Mouse (Mus musculus): Measurements from ENCODE around the gene Dctd. TPM values are rescaled to one million over a fixed set of nuclear protein-coding genes. Genes with fewer than 3 reads are reported as not detected.

Dctd gene
- 1 to 10 TPM; 7.1 to 7.2 TPM for total RNA-seq (2021)

GRCm38 (mm10) chr8:48098792-48099191 is at the start of gene Dctd:
Dctd (plus strand) TSS chr8:48099092.
- intact Hi-C loops (cut with DNase I) = loop anchor here (5.0 to 10.0 kb wide), 2 partner anchors 124 to 416 kb away; no protein-coding TSS in a partner anchor
- no peak for DNase-seq (ENCODE audit: low spot score in 2 of 2)

- no peak for DNase-seq (ENCODE audit: low spot score in 2 of 2)
- intact Hi-C loops (cut with DNase I) = no loop called here
Measured at GRCm38 (mm10) chr8:48053611-48054010, 45.3 kb upstream of the Dctd start.

GRCm38 (mm10) chr8:48063526-48064072 is 35.3 kb upstream of the Dctd start:
- intact Hi-C loops (cut with DNase I) = no loop called here
- no peak for DNase-seq (ENCODE audit: low spot score in 2 of 2)

- intact Hi-C loops (cut with DNase I) = no loop called here
- DNase-seq (ENCODE audit: low spot score in 2 of 2) = no peak
Measured at GRCm38 (mm10) chr8:48074149-48074548, 24.7 kb upstream of the Dctd start.

- intact Hi-C loops (cut with DNase I) = no loop called here
- no peak for DNase-seq (ENCODE audit: low spot score in 2 of 2)
Measured at GRCm38 (mm10) chr8:48082343-48082742, 16.5 kb upstream of the Dctd start.

- DNase-seq (ENCODE audit: low spot score in 2 of 2) = no peak
- intact Hi-C loops (cut with DNase I) = loop anchor here (10.0 kb wide), 1 partner anchor 424 kb away; no protein-coding TSS in a partner anchor
Measured at GRCm38 (mm10) chr8:48090661-48091060, 8.2 kb upstream of the Dctd start.

- intact Hi-C loops (cut with DNase I) = loop anchor here (5.0 to 10.0 kb wide), 2 partner anchors 127 to 419 kb away; no protein-coding TSS in a partner anchor
- no peak for DNase-seq (ENCODE audit: low spot score in 2 of 2)
Measured at GRCm38 (mm10) chr8:48095378-48095777, 3.5 kb upstream of the Dctd start.

GRCm38 (mm10) chr8:48097131-48097794 is 1.6 kb upstream of the Dctd start:
- peak; percentile 78 to 82 for DNase-seq (ENCODE audit: low spot score in 2 of 2)
- intact Hi-C loops (cut with DNase I) = loop anchor here (5.0 to 10.0 kb wide), 2 partner anchors 125 to 418 kb away; no protein-coding TSS in a partner anchor

- intact Hi-C loops (cut with DNase I) = loop anchor here (5.0 to 10.0 kb wide), 2 partner anchors 124 to 417 kb away; no protein-coding TSS in a partner anchor
- no peak for DNase-seq (ENCODE audit: low spot score in 2 of 2)
Measured at GRCm38 (mm10) chr8:48098081-48098639, 732 bp upstream of the Dctd start.

GRCm38 (mm10) chr8:48100100-48100787 is 1.4 kb downstream of the Dctd start:
- DNase-seq (ENCODE audit: low spot score in 2 of 2) = no peak
- intact Hi-C loops (cut with DNase I) = no loop called here

- intact Hi-C loops (cut with DNase I) = no loop called here
- DNase-seq (ENCODE audit: low spot score in 2 of 2) = no peak
Measured at GRCm38 (mm10) chr8:48109373-48109855, 10.5 kb downstream of the Dctd start.

GRCm38 (mm10) chr8:48109856-48110780 is 11.2 kb downstream of the Dctd start:
- DNase-seq (ENCODE audit: low spot score in 2 of 2) = peak; percentile 59 to 74
- intact Hi-C loops (cut with DNase I) = no loop called here

- DNase-seq (ENCODE audit: low spot score in 2 of 2) = no peak
Measured at GRCm38 (mm10) chr8:48114591-48114990, 15.7 kb downstream of the Dctd start.

GRCm38 (mm10) chr8:48122991-48123390 is 24.1 kb downstream of the Dctd start:
- intact Hi-C loops (cut with DNase I) = no loop called here
- DNase-seq (ENCODE audit: low spot score in 2 of 2) = no peak

More at GRCm38 (mm10) chr8:48114591-48114990, 15.7 kb downstream of the Dctd start:
- intact Hi-C loops (cut with DNase I) = no loop called here

- intact Hi-C loops (cut with DNase I) = no loop called here
- no peak for DNase-seq (ENCODE audit: low spot score in 2 of 2)
Measured at GRCm38 (mm10) chr8:48124857-48125256, 26.0 kb downstream of the Dctd start.

- no peak for DNase-seq (ENCODE audit: low spot score in 2 of 2)
- intact Hi-C loops (cut with DNase I) = no loop called here
Measured at GRCm38 (mm10) chr8:48126954-48127353, 28.1 kb downstream of the Dctd start.

GRCm38 (mm10) chr8:48130266-48130665 is 31.4 kb downstream of the Dctd start:
- intact Hi-C loops (cut with DNase I) = no loop called here

GRCm38 (mm10) chr8:48133321-48133720 is 34.4 kb downstream of the Dctd start:
- intact Hi-C loops (cut with DNase I) = no loop called here
- no peak for DNase-seq (ENCODE audit: low spot score in 2 of 2)

More at GRCm38 (mm10) chr8:48130266-48130665, 31.4 kb downstream of the Dctd start:
- no peak for DNase-seq (ENCODE audit: low spot score in 2 of 2)
